Mouse (Mus musculus) urinary bladder, postnatal 14 days (tissue): ENCODE data around the gene Klra10.
"Not testable (repeated sequence)": the region's sequence is repeated elsewhere in the genome, so short reads cannot be mapped to it uniquely, and the experiment has no call there.

Experiments
- DNase-seq: peaks from one replicate; pipeline ENCODE4 v3.0.0; 2021; ENCODE audit warnings: low spot score

The Klra10 gene

DNA sequence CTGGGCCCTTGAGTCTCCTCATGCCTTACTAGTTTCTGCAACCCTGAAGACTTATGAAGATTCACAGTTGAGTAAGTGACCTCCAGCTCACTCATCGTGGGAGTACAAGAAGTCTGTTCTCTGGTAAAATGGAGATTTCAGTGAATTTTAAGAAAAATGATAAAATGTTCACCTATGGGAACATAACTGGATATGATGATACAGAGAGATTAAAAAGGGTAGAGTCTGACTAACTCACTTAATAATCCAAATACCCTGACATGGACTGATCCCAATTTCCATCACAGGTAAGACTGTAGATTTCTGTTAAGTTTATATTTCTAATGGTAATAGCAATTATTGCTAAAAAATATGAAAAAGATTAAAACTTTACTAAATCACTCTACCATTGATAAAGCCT, at the start of gene Klra10:
Gene Klra10, minus strand, starts transcription at position 101 of the 400 bp plus-strand sequence.
- not testable (repeated sequence) for DNase-seq

DNA sequence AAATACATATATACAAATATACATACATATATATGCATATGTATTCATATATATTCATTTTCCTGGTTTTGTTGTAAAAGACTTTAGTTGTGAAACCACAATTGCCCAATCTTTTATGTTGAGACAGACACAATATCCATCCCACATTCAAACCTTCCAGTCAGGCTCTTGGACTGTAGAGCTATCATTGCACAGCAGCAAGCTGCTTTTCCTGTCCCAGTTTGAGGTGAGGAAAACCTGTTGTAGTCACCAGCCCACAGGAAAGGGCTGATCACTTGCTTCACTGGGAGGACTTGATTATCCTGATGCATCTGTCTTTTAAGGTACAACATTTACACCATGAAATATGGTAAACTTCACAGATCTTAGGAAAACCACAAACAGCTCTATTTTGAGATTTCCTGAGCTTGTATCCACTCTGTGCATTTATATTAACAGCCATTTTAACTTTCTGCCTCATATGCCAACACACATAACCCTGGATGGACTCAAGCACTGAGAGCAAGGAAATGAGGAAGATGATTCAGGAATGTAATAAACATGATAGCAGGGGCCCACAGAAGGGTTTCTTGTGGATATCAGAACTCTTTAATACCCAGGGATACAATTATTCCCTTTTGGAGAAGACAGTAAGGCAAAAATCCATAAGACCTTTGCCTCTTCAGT, 6.4 kb upstream of the Klra10 start:
- no peak for DNase-seq

- no peak for DNase-seq
Observed at GRCm38 (mm10) chr6:130255326-130255725, 26.4 kb downstream of the Klra10 start.

DNA sequence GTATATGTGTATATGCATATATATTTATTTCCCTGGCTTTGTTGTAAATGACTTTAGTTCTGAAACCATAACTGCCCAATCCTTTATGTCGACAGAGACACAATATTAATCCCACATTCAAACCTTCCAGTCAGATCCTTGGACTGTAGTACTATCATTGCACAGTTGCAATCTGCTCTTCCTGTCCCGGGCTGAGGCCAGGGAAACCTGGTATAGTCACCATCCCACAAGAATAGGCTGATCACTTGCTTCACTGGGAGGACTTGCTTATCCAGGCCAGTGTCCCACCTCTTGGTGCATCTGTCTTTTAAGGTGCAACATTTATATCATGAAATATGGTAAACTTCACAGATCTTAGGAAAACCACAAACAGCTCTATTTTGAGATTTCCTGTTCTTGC, 44.2 kb downstream of the Klra10 start:
- DNase-seq: no peak

DNA sequence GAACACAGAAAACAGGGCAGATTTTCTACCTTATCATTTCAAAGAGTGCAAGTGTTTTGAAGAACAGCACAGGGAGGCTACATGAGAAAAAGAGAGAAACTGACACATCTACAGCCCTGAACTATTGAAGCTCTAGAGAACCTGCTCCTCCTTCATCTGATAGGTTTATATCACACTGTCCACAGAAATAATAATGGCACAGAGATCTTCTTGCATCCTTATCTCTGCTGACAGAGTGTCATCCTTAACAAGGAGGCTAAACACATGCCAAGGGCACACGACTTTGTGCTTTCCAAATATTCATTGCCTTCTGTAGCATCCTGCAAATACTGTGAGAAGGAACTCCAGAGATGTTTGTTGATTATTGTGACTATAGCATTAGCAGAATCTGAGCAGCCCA, 45.1 kb downstream of the Klra10 start:
- DNase-seq: no peak

DNA sequence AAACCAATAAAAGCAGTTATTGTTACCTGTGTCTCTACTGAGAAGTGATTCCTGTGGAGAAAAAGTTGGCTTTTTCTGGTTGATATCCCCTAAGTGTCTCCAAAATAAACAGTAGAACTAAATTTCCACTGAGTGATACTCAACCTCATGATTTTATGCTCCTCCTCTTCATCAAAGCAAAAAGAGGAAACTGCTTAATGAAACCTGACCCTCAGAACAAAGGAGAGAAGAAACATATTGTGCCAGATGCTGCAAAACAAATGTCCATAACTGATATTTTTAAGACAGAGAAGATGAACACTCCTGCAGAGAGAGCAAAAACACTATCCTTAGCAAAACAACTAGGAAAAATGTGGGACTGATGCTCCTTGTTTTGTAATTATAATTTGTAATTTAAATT, 48.5 kb downstream of the Klra10 start, which contains the start of gene Klra7:
Gene Klra7, minus strand, starts transcription at position 101 of the 400 bp plus-strand sequence.
- no peak for DNase-seq
